Mouse (Mus musculus): Measurements from ENCODE around the gene Adgrl1. TPM values are rescaled to one million over a fixed set of nuclear protein-coding genes. Genes with fewer than 3 reads are reported as not detected.
A peak's percentile ranks its signal among the peaks of the same experiment; 100 is the strongest.

Adgrl1 gene
- 54.8 and 59.8 TPM in 2 replicates for polyA plus RNA-seq (2015; fragmentation: Nextera tagmentation; extraction: Ambion mirVana)

- Histone ChIP-seq H3K27ac (ENCODE audit: low read length) (peak within 1 kb of the TSS; percentile 99), H3K27me3 (ENCODE audit: control insufficient read depth, insufficient read depth, low read depth, low read length) (no peaks in the 10 kb centered on the region), H3K9me3 (replicated peaks; ENCODE audit: control insufficient read depth, low read length, poor library complexity, severe bottlenecking) (no peaks in the 10 kb centered on the region), H3K4me2 (ENCODE audit: low read length) (peak within 1 kb of the TSS; percentile 93), H3K9ac (ENCODE audit: low read depth, low read length) (peak within 1 kb of the TSS; percentile 98), H3K36me3 (ENCODE audit: control insufficient read depth, insufficient read depth, low read length) (no peaks in the 10 kb centered on the region), H3K4me1 (ENCODE audit: control insufficient read depth, insufficient read depth, low read length) (peaks cover 40% of the 10 kb centered on the region), H3K4me3 (ENCODE audit: low read depth, low read length) (peak within 1 kb of the TSS; percentile 98)
- WGBS, result under 1% methylated on average over 57 of the region's 70 CpGs
- peak; percentile 92 for ATAC-seq
These were observed at the start of gene Adgrl1 for GRCm38 (mm10) chr8:83899363-83900252. Gene Adgrl1, plus strand, starts transcription at chr8:83900105.

DNA sequence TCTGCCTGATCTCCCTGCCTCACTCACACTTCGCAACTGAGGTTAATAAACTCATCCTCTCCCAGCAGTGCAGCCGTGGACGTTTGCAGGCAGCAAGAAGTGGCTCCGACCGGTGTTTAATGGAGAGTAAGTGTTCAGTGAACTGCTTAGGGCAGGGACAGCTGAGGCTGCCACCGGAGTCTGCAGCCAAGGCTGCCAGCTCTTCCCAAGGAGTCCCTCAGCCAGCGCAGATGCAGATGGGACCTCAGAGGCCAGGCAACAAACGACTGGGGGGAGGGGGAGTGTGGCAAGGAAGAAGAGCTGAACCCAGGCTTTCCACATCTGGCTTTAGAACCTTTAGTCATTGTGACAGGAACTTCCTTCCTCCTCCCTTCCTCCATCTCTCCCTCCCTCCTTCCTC, 47.6 kb upstream of the Adgrl1 start:
- Histone ChIP-seq H3K9me3 (replicated peaks; ENCODE audit: control insufficient read depth, low read length, poor library complexity, severe bottlenecking) (0 out of 2 replicates have a peak, but pooled peaks cover 3% of the 10 kb centered on the region), H3K4me3 (ENCODE audit: low read depth, low read length) (no peak overlapping the region), H3K27ac (ENCODE audit: low read length) (no peak overlapping the region), H3K4me1 (ENCODE audit: control insufficient read depth, insufficient read depth, low read length) (no peaks in the 10 kb centered on the region), H3K27me3 (ENCODE audit: control insufficient read depth, insufficient read depth, low read depth, low read length) (no peaks in the 10 kb centered on the region), H3K4me2 (ENCODE audit: low read length) (no peak overlapping the region), H3K36me3 (ENCODE audit: control insufficient read depth, insufficient read depth, low read length) (no peaks in the 10 kb centered on the region), H3K9ac (ENCODE audit: low read depth, low read length) (no peak overlapping the region)
- 18% methylated on average over 8 of the region's 8 CpGs for WGBS
- no peak for ATAC-seq

- ATAC-seq, result no peak
- no peak overlapping the region for H3K4me3 ChIP-seq (ENCODE audit: low read depth, low read length)
- no peaks in the 10 kb centered on the region for H3K36me3 ChIP-seq (ENCODE audit: control insufficient read depth, insufficient read depth, low read length)
- H3K9ac ChIP-seq (ENCODE audit: low read depth, low read length), result no peak overlapping the region
- WGBS, result 75% methylated on average over 3 of the region's 3 CpGs
- H3K27ac ChIP-seq (ENCODE audit: low read length), result no peak overlapping the region
- H3K27me3 ChIP-seq (ENCODE audit: control insufficient read depth, insufficient read depth, low read depth, low read length), result no peaks in the 10 kb centered on the region
- no peak overlapping the region for H3K4me2 ChIP-seq (ENCODE audit: low read length)
- no peaks in the 10 kb centered on the region for H3K9me3 ChIP-seq (replicated peaks; ENCODE audit: control insufficient read depth, low read length, poor library complexity, severe bottlenecking)
- no peaks in the 10 kb centered on the region for H3K4me1 ChIP-seq (ENCODE audit: control insufficient read depth, insufficient read depth, low read length)
These were observed 46.4 kb upstream of the Adgrl1 start for GRCm38 (mm10) chr8:83853323-83854050.

GRCm38 (mm10) chr8:83856486-83857065, 43.3 kb upstream of the Adgrl1 start:
- no peak overlapping the region for H3K4me3 ChIP-seq (ENCODE audit: low read depth, low read length)
- ATAC-seq, result no peak
- no peaks in the 10 kb centered on the region for H3K4me1 ChIP-seq (ENCODE audit: control insufficient read depth, insufficient read depth, low read length)
- 90% methylated on average over 6 of the region's 6 CpGs for WGBS
- no peak overlapping the region for H3K27ac ChIP-seq (ENCODE audit: low read length)
- no peak overlapping the region for H3K4me2 ChIP-seq (ENCODE audit: low read length)
- H3K36me3 ChIP-seq (ENCODE audit: control insufficient read depth, insufficient read depth, low read length), result no peaks in the 10 kb centered on the region
- H3K27me3 ChIP-seq (ENCODE audit: control insufficient read depth, insufficient read depth, low read depth, low read length), result no peaks in the 10 kb centered on the region
- no peaks in the 10 kb centered on the region for H3K9me3 ChIP-seq (replicated peaks; ENCODE audit: control insufficient read depth, low read length, poor library complexity, severe bottlenecking)
- no peak overlapping the region for H3K9ac ChIP-seq (ENCODE audit: low read depth, low read length)

- Histone ChIP-seq H3K9me3 (replicated peaks; ENCODE audit: control insufficient read depth, low read length, poor library complexity, severe bottlenecking) (no peaks in the 10 kb centered on the region), H3K4me1 (ENCODE audit: control insufficient read depth, insufficient read depth, low read length) (peaks cover 7% of the 10 kb centered on the region; the same call in 1 of the 2 replicates), H3K27ac (ENCODE audit: low read length) (no peak overlapping the region), H3K27me3 (ENCODE audit: control insufficient read depth, insufficient read depth, low read depth, low read length) (no peaks in the 10 kb centered on the region), H3K4me3 (ENCODE audit: low read depth, low read length) (peak overlapping the region; percentile 14; the same call in 1 of the 2 replicates), H3K9ac (ENCODE audit: low read depth, low read length) (0 out of 2 replicates have a peak overlapping the region, but pooled peaks have one; percentile 40), H3K36me3 (ENCODE audit: control insufficient read depth, insufficient read depth, low read length) (no peaks in the 10 kb centered on the region), H3K4me2 (ENCODE audit: low read length) (peak overlapping the region; percentile 56)
- no peak for ATAC-seq
- WGBS, result 6% methylated on average over 24 of the region's 24 CpGs
These were observed 37.3 kb upstream of the Adgrl1 start for GRCm38 (mm10) chr8:83862439-83863268.

DNA sequence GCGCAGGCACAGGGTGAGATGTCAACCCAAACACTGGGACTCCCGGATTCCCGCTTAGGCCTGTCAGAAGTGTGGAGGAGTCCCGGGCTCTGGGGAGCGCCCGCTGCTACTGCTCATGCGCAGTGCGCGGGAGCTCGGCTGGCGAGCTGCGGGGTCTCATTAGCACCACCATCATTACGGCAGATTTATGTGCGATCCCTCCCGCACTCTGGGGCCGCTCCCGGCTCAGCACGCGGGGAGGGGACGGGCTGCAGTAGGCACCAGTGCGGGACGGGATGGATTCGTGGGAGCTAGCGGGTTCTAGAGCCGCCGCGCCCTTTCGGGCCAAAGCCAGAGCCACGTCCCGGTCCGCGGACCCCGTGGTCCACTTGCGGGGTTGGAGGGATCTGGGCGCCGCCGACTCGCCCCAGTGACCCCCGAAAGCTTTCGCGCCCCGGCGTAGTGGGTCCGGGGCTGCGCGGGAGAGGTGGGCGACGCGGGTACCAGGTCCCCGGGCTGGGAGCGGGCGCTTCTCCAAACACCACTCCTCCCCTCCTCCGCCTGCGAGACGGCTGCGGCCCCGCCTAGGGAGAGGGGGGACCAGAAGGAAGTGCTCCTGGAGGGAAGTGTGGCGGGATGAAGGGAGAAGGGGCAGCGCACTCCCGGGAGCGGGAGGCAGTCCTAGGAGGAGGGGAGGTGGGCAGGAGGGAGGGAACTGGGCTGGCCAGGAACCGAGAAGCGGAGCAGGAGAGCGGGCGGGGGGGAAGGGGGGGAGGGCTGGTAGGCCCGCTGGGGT, 24.8 kb upstream of the Adgrl1 start:
- ATAC-seq, result peak; percentile 88
- peak overlapping the region; percentile 68 for H3K4me3 ChIP-seq (ENCODE audit: low read depth, low read length)
- no peaks in the 10 kb centered on the region for H3K36me3 ChIP-seq (ENCODE audit: control insufficient read depth, insufficient read depth, low read length)
- under 1% methylated on average over 56 of the region's 66 CpGs for WGBS
- H3K4me2 ChIP-seq (ENCODE audit: low read length), result peak overlapping the region; percentile 90
- H3K9me3 ChIP-seq (replicated peaks; ENCODE audit: control insufficient read depth, low read length, poor library complexity, severe bottlenecking), result no peaks in the 10 kb centered on the region
- H3K27me3 ChIP-seq (ENCODE audit: control insufficient read depth, insufficient read depth, low read depth, low read length), result no peaks in the 10 kb centered on the region
- peak overlapping the region; percentile 93 for H3K27ac ChIP-seq (ENCODE audit: low read length)
- H3K4me1 ChIP-seq (ENCODE audit: control insufficient read depth, insufficient read depth, low read length), result peaks cover 19% of the 10 kb centered on the region
- H3K9ac ChIP-seq (ENCODE audit: low read depth, low read length), result peak overlapping the region; percentile 92

DNA sequence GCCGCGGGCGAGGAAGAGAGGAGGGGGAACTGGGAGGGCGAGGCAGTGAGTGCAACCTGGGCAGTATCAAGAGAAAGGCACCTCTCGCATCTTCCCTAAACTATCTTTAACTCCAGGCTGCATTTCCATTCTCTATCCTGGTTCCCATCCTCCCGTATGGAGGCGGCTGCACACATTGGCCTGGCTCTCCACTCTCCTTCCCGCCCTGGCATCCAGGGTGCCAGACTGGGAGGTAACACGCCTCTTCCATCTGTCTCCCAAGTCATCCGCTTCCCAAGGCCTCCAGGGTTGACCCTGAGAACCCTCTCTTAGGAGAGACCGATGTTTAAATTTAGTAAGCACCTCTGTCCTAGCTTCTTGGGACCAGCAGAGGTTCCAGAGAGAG, 24.3 kb upstream of the Adgrl1 start:
- Histone ChIP-seq H3K4me1 (ENCODE audit: control insufficient read depth, insufficient read depth, low read length) (peaks cover 19% of the 10 kb centered on the region), H3K36me3 (ENCODE audit: control insufficient read depth, insufficient read depth, low read length) (no peaks in the 10 kb centered on the region), H3K4me3 (ENCODE audit: low read depth, low read length) (peak overlapping the region; percentile 68), H3K9ac (ENCODE audit: low read depth, low read length) (peak overlapping the region; percentile 92), H3K4me2 (ENCODE audit: low read length) (peak overlapping the region; percentile 90), H3K9me3 (replicated peaks; ENCODE audit: control insufficient read depth, low read length, poor library complexity, severe bottlenecking) (no peaks in the 10 kb centered on the region), H3K27me3 (ENCODE audit: control insufficient read depth, insufficient read depth, low read depth, low read length) (no peaks in the 10 kb centered on the region), H3K27ac (ENCODE audit: low read length) (peak overlapping the region; percentile 93)
- ATAC-seq, result peak; percentile 57; the same call in 1 of the 2 replicates
- 0% methylated on average over 6 of the region's 11 CpGs for WGBS

Measured in midbrain, embryonic 16.5 days (tissue).